Mouse (Mus musculus) intestine, postnatal 0 days (tissue): ENCODE results near the gene Slc22a14. TPM values are rescaled to one million over a fixed set of nuclear protein-coding genes. Genes with fewer than 3 reads are reported as not detected.

ENCODE experiments used
- ATAC-seq: fragments of 200-750 bp; cut with Nextera tagmentation; 2 replicates; pipeline ENCODE4 v1.8.0; 2017; ENCODE audit warnings: mild to moderate bottlenecking, moderate TSS enrichment, moderate library complexity
- H3K27ac ChIP-seq: fragments of 300-500 bp; sonication (generic); 2 replicates; pipeline ENCODE4 v1.5.1; 2014; ENCODE audit warnings: mild to moderate bottlenecking, low read depth, low read length, moderate library complexity
- H3K27me3 ChIP-seq: fragments of 300-500 bp; sonication (generic); replicated peaks from 2 replicates; pipeline ENCODE4 v1.6.1; 2014; ENCODE audit warnings: low read length, mixed read lengths; ENCODE audit not compliant: control insufficient read depth, insufficient read depth
- H3K36me3 ChIP-seq: fragments of 300-500 bp; sonication (generic); 2 replicates; pipeline ENCODE4 v1.6.1; 2014; ENCODE audit warnings: mild to moderate bottlenecking, moderate library complexity; ENCODE audit not compliant: control insufficient read depth, insufficient read depth
- H3K4me1 ChIP-seq: fragments of 300-500 bp; sonication (generic); replicated peaks from 2 replicates; pipeline ENCODE4 v1.6.1; 2014; ENCODE audit warnings: antibody characterized with exemption, low read length, mixed read lengths; ENCODE audit not compliant: control insufficient read depth, insufficient read depth
- H3K4me2 ChIP-seq: fragments of 300-500 bp; sonication (generic); replicated peaks from 2 replicates; pipeline ENCODE4 v1.6.1; 2014; ENCODE audit warnings: low read depth, mild to moderate bottlenecking, moderate library complexity
- H3K4me3 ChIP-seq: fragments of 300-500 bp; sonication (generic); 2 replicates; pipeline ENCODE4 v1.5.1; 2014; ENCODE audit warnings: low read depth, low read length
- H3K9ac ChIP-seq: fragments of 300-500 bp; sonication (generic); 2 replicates; pipeline ENCODE4 v1.6.1; 2014; ENCODE audit warnings: mild to moderate bottlenecking, low read depth, low read length
- H3K9me3 ChIP-seq: fragments of 300-500 bp; sonication (generic); 2 replicates; pipeline ENCODE4 v1.6.1; 2016; ENCODE audit warnings: mixed run types; ENCODE audit not compliant: control insufficient read depth
- CTCF ChIP-seq: sonication (generic); IDR thresholded peaks from 2 replicates; pipeline ENCODE4 v1.5.1; 2016; ENCODE audit warnings: low read depth, mild to moderate bottlenecking, control low read depth, antibody characterized with exemption, moderate library complexity
- WGBS: fragments of 180-500 bp; shearing (Covaris S2); extraction: QIAGEN DNeasy Blood & Tissue Kit; methylation state at CpG from one replicate; pipeline ENCODE4 v1.1.7; 2014; 5-methylcytosine and 5-hydroxymethylcytosine counted together
- polyA plus RNA-seq: library from polyadenylated mRNA; unstranded; fragments of >200 nt; fragmentation: Nextera tagmentation; extraction: Ambion mirVana; gene quantifications from 2 replicates; pipeline ENCODE4 v1.2.1, GENCODE M21; 2015

Gene Slc22a14
- polyA plus RNA-seq, 1 experiment from 2014 or later = not detected

DNA sequence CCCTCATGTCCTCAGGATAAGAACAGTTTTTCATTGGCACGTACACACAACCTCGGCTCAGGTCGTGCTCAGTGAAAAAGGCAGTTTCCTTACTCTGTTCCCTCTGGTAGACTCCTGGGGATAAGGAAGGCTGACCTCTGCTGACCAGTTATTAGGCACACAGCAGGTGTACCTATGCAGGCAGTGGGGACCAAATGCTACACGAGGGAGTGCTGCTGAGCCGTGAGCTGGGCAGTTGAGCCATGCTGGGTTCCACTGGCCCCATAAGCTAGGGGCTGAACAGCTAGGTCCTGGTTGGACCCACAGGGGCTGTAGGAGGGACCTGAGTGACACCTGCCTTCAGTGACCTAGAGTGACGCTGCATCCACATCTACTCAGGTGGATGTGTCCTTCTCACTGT, 219.7 kb downstream of the Slc22a14 start:
- no peak for TF ChIP-seq CTCF
- WGBS = 57% methylated on average over 6 of the region's 6 CpGs
- Histone ChIP-seq H3K4me3 (no peak overlapping the region), H3K9ac (no peak overlapping the region), H3K27ac (no peak overlapping the region), H3K36me3 (no peaks in the 10 kb centered on the region), H3K27me3 (no peaks in the 10 kb centered on the region), H3K4me2 (no peak overlapping the region), H3K9me3 (no peaks in the 10 kb centered on the region), H3K4me1 (no peaks in the 10 kb centered on the region)
- no peak for ATAC-seq

DNA sequence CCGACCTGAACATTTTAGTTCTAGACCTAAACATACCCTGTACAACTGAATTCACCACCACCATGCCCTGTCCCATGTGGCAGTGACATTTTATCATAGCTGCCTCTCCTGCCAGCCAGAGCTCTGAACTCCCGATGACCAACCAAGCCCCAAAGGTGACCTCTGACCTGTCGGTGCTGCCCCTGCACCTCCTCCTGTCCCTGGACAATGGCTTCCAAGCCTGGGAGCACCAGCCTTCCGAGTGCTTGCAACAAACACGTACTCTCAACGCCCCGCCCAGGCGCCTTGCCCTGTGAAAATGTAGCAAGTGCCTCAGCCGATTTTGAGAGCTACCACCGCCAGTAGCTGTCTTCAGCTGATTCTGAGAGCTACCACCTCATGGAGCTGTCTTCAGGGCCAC, 220.2 kb downstream of the Slc22a14 start:
- Histone ChIP-seq H3K9me3 (no peaks in the 10 kb centered on the region), H3K4me2 (no peak overlapping the region), H3K9ac (no peak overlapping the region), H3K27me3 (no peaks in the 10 kb centered on the region), H3K4me3 (no peak overlapping the region), H3K27ac (no peak overlapping the region), H3K4me1 (no peaks in the 10 kb centered on the region), H3K36me3 (no peaks in the 10 kb centered on the region)
- TF ChIP-seq CTCF = no peak
- WGBS = 43% methylated on average over 10 of the region's 10 CpGs
- ATAC-seq = no peak

DNA sequence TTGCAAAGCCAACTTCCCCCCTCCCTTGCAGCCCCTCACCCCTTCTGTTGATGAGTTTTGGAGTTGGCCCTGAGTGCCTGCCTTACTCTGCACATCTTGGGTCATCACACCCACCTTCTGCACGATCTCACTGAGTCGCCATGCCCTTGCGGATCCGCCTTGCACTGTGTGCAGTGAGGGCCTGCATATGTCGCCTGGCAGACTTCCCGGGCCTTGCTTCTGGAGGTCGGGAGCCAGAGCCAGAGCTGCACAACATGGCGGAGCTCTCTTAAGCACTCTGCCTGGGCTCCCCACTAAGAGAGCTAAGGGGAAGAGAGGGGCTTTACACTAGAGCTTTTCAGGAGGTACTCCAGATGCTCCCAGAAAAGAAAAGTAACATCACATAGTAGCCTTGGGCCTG, 220.7 kb downstream of the Slc22a14 start:
- Histone ChIP-seq H3K4me1 (no peaks in the 10 kb centered on the region), H3K27me3 (no peaks in the 10 kb centered on the region), H3K36me3 (no peaks in the 10 kb centered on the region), H3K4me3 (no peak overlapping the region), H3K9me3 (no peaks in the 10 kb centered on the region), H3K4me2 (no peak overlapping the region), H3K9ac (no peak overlapping the region), H3K27ac (no peak overlapping the region)
- WGBS = 80% methylated on average over 8 of the region's 8 CpGs
- no peak for ATAC-seq
- TF ChIP-seq CTCF = no peak

DNA sequence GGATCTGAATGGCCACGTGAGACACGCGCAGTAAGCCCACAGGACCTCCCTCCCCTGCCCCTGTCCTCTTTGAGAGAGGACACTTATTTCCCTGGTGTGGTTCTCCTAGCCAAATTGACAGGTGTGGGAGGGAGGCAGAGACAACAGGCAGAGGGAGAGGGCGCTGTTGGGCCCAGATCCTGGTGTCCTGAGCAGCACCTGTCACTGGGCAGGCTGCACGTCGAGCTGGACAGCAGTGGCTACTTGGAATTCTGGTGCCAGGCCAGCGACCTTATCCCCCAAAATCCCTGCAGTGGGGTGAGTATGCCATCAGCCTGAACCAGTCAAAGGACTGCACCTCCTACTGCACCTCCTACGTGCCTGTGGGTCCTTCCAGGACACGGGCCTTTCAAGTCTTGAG, 222.0 kb downstream of the Slc22a14 start:
- 0 out of 2 replicates have a peak, but pooled peaks have one; percentile 9 for TF ChIP-seq CTCF
- Histone ChIP-seq H3K36me3 (no peaks in the 10 kb centered on the region), H3K27me3 (no peaks in the 10 kb centered on the region), H3K4me3 (no peak overlapping the region), H3K27ac (no peak overlapping the region), H3K4me2 (no peak overlapping the region), H3K4me1 (no peaks in the 10 kb centered on the region), H3K9ac (no peak overlapping the region), H3K9me3 (no peaks in the 10 kb centered on the region)
- ATAC-seq = no peak
- whole genome bisulfite sequencing = 72% methylated on average over 9 of the region's 9 CpGs

DNA sequence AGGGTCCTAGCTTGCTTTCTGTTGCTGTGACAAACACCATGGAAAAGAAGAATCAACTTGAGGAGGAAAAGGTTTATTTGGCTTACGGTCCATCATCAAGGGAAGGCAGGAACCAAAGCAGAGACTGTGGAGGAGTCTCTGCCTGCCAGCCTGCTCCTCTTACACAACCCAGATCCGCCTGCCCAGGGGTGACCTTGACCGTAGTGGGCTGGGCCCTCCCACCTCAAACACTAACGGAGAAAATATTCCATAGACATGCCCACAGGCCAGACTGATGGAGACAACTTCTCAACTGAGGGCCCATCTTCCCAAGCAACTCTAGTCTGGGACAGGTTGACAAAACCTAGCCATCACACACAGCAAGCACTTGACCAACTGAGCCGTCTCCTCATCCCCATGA, 223.3 kb downstream of the Slc22a14 start:
- no peak overlapping the region for H3K27ac ChIP-seq
- TF ChIP-seq CTCF = no peak
- no peaks in the 10 kb centered on the region for H3K27me3 ChIP-seq
- no peak for ATAC-seq
- WGBS = 72% methylated on average over 5 of the region's 5 CpGs
- H3K36me3 ChIP-seq = no peaks in the 10 kb centered on the region
- H3K4me1 ChIP-seq = no peaks in the 10 kb centered on the region
- H3K4me3 ChIP-seq = no peak overlapping the region
- no peaks in the 10 kb centered on the region for H3K9me3 ChIP-seq
- H3K9ac ChIP-seq = no peak overlapping the region
- H3K4me2 ChIP-seq = no peak overlapping the region

DNA sequence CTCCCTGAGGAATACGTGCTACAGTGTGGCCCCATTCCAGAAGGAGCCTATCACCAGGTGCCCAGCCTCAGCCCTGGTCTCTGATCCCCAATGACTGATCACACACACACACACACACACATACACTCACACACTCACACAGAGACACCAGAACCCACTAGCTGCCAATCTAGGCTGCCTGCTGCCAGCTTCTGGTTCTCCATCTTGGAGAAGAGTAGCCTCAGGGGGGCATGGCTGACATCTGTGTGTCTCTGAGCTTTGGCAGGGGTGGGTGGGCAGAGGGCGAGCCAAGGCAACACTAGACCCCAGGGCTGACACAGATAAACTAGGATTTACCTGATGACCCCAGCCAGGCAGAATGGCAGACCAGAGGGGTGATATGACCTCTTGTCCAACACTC, 226.5 kb downstream of the Slc22a14 start:
- no peak for ATAC-seq
- H3K27me3 ChIP-seq = no peaks in the 10 kb centered on the region
- no peak overlapping the region for H3K9ac ChIP-seq
- 76% methylated on average over 2 of the region's 2 CpGs for WGBS
- no peak for TF ChIP-seq CTCF
- H3K4me1 ChIP-seq = no peaks in the 10 kb centered on the region
- no peak overlapping the region for H3K4me3 ChIP-seq
- no peaks in the 10 kb centered on the region for H3K36me3 ChIP-seq
- no peak overlapping the region for H3K4me2 ChIP-seq
- H3K9me3 ChIP-seq = no peaks in the 10 kb centered on the region
- no peak overlapping the region for H3K27ac ChIP-seq

DNA sequence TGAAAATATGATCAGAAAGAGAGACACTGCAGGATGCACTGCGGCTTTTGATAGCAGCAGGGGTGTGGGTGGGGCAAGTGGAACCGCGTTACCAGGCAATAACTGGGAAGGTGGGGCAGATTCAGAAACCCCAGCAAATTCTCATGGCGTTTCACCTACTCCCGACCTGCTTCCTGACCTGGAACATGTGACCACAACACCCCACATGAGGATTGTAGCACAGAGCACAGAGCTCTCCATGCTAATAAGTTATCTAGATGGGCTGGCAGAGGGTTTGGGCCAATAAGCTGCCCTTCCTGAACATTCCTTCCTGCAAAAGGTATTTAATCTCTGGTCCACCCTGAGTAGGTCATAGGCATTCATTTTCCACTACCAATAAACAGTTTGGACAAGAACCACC, 234.7 kb downstream of the Slc22a14 start:
- WGBS = 16% methylated on average over 5 of the region's 5 CpGs
- no peak overlapping the region for H3K9ac ChIP-seq
- no peak for ATAC-seq
- no peak overlapping the region for H3K4me3 ChIP-seq
- no peaks in the 10 kb centered on the region for H3K36me3 ChIP-seq
- no peak for TF ChIP-seq CTCF
- H3K9me3 ChIP-seq = no peaks in the 10 kb centered on the region
- no peak overlapping the region for H3K27ac ChIP-seq
- H3K4me1 ChIP-seq = no peaks in the 10 kb centered on the region
- H3K4me2 ChIP-seq = no peak overlapping the region
- H3K27me3 ChIP-seq = no peaks in the 10 kb centered on the region
